Mouse (Mus musculus): ENCODE data around the gene Gas2l3. TPM values are rescaled to one million over a fixed set of nuclear protein-coding genes. Genes with fewer than 3 reads are reported as not detected.

Gas2l3 gene
- total RNA-seq, 1 experiment, result 25.5 TPM

DNA sequence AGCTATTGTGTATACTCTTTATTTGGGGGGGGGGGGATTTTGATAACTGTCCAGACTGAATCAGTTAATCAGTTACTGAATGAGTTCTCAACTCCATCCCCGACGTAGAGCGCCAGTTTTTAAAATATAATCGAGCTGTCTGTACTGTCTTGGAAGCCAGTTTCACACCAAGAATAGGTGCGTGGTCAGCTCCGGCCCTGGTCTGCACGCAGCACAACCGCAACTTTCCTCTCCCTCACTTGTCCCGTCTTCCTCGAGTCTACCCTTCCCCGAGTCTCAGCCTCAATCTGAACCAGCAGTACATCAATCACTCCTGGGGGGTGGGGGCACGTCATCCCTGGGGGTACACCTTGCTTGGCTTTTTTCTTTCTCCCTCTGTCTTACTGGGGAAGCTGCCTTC, 8.4 kb downstream of the Gas2l3 start:
- in situ Hi-C loops (cut with MboI; ENCODE audit: low sequenced_read_pairs in 2 of 2, unreplicated experiment in 2 of 2), result no loop called here
- H3K9ac ChIP-seq (ENCODE audit: insufficient read depth, low read depth, low read length, poor library complexity, severe bottlenecking), result no peak overlapping the region
- TF ChIP-seq CHD2 (IDR thresholded peaks at IDR 0.05; ENCODE audit: low read depth, low read length) (no peak), HCFC1 (IDR thresholded peaks at IDR 0.05; ENCODE audit: borderline replicate concordance, insufficient read depth, low read length) (no peak), ZC3H11A (IDR thresholded peaks at IDR 0.05; ENCODE audit: borderline replicate concordance, low read depth, low read length) (no peak), MAFK (IDR thresholded peaks at IDR 0.05; ENCODE audit: insufficient read depth, low read depth, low read length) (no peak), ZNF384 (IDR thresholded peaks at IDR 0.05; ENCODE audit: low read depth, low read length) (no peak)
- H3K4me1 ChIP-seq (ENCODE audit: control insufficient read depth in 2 of 2, insufficient read depth in 2 of 2, low read length in 2 of 2, poor library complexity in 1 of 2), result peaks cover 0 to 17% of the 10 kb centered on the region in 2 experiments; a peak in 3 of 4 replicates
- peaks cover 11% of the 10 kb centered on the region; the same call in 1 of the 2 replicates for H3K36me3 ChIP-seq (ENCODE audit: control insufficient read depth, insufficient read depth, low read length, poor library complexity, severe bottlenecking)
- H3K9me3 ChIP-seq (ENCODE audit: control insufficient read depth, insufficient read depth, low read depth, low read length), result no peaks in the 10 kb centered on the region
- no peak overlapping the region for H3K27ac ChIP-seq (ENCODE audit: insufficient read depth, low read depth, low read length, poor library complexity, severe bottlenecking)
- H3K4me3 ChIP-seq (ENCODE audit: insufficient read depth in 1 of 2, low read depth in 1 of 2, low read length in 2 of 2, poor library complexity in 1 of 2, severe bottlenecking in 1 of 2), result no peak overlapping the region
- no peak for DNase-seq (ENCODE audit: low read depth, low spot score)

- in situ Hi-C loops (cut with MboI; ENCODE audit: low sequenced_read_pairs in 2 of 2, unreplicated experiment in 2 of 2), result no loop called here
- no peak overlapping the region for H3K27ac ChIP-seq (ENCODE audit: insufficient read depth, low read depth, low read length, poor library complexity, severe bottlenecking)
- H3K4me3 ChIP-seq (ENCODE audit: insufficient read depth in 1 of 2, low read depth in 1 of 2, low read length in 2 of 2, poor library complexity in 1 of 2, severe bottlenecking in 1 of 2), result no peak overlapping the region
- peaks cover 0 to 17% of the 10 kb centered on the region in 2 experiments; a peak in 3 of 4 replicates for H3K4me1 ChIP-seq (ENCODE audit: control insufficient read depth in 2 of 2, insufficient read depth in 2 of 2, low read length in 2 of 2, poor library complexity in 1 of 2)
- no peaks in the 10 kb centered on the region for H3K9me3 ChIP-seq (ENCODE audit: control insufficient read depth, insufficient read depth, low read depth, low read length)
- H3K9ac ChIP-seq (ENCODE audit: insufficient read depth, low read depth, low read length, poor library complexity, severe bottlenecking), result peak overlapping the region; percentile 36; the same call in 1 of the 2 replicates
- peaks cover 12% of the 10 kb centered on the region; the same call in 1 of the 2 replicates for H3K36me3 ChIP-seq (ENCODE audit: control insufficient read depth, insufficient read depth, low read length, poor library complexity, severe bottlenecking)
- TF ChIP-seq HCFC1 (IDR thresholded peaks at IDR 0.05; ENCODE audit: borderline replicate concordance, insufficient read depth, low read length), result no peak
- peak; percentile 92 for TF ChIP-seq ZNF384 (IDR thresholded peaks at IDR 0.05; ENCODE audit: low read depth, low read length)
- TF ChIP-seq ZC3H11A (IDR thresholded peaks at IDR 0.05; ENCODE audit: borderline replicate concordance, low read depth, low read length), result no peak
- TF ChIP-seq CHD2 (IDR thresholded peaks at IDR 0.05; ENCODE audit: low read depth, low read length), result no peak
- TF ChIP-seq MAFK (IDR thresholded peaks at IDR 0.05; ENCODE audit: insufficient read depth, low read depth, low read length), result no peak
- no peak for DNase-seq (ENCODE audit: low read depth, low spot score)
Observed at GRCm38 (mm10) chr10:89434509-89435210, 9.1 kb downstream of the Gas2l3 start.

DNA sequence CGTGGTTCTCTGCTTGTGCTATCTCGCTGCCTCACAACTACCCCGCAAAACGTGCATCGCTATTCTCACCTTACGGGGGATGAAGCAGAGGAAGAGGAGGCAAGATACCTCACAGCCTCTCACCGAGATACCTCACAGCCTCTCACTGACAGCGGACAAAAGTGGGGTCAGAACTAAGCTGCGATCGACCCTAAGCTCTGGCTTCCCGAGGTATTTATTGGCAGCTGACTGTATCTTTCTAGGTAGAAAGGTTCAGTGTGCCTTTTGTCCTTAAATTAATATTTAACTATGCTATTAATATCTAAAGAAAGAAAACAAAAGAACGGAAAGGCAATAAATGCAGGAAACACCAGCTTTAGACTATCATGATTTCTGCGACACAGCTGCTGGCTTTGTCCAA, 11.0 kb downstream of the Gas2l3 start:
- peaks cover 0 to 14% of the 10 kb centered on the region in 2 experiments; a peak in 3 of 4 replicates for H3K4me1 ChIP-seq (ENCODE audit: control insufficient read depth in 2 of 2, insufficient read depth in 2 of 2, low read length in 2 of 2, poor library complexity in 1 of 2)
- in situ Hi-C loops (cut with MboI; ENCODE audit: low sequenced_read_pairs in 2 of 2, unreplicated experiment in 2 of 2), result no loop called here
- TF ChIP-seq CHD2 (IDR thresholded peaks at IDR 0.05; ENCODE audit: low read depth, low read length), result no peak
- TF ChIP-seq MAFK (IDR thresholded peaks at IDR 0.05; ENCODE audit: insufficient read depth, low read depth, low read length), result no peak
- no peak overlapping the region for H3K4me3 ChIP-seq (ENCODE audit: insufficient read depth in 1 of 2, low read depth in 1 of 2, low read length in 2 of 2, poor library complexity in 1 of 2, severe bottlenecking in 1 of 2)
- no peaks in the 10 kb centered on the region for H3K9me3 ChIP-seq (ENCODE audit: control insufficient read depth, insufficient read depth, low read depth, low read length)
- H3K27ac ChIP-seq (ENCODE audit: insufficient read depth, low read depth, low read length, poor library complexity, severe bottlenecking), result no peak overlapping the region
- H3K36me3 ChIP-seq (ENCODE audit: control insufficient read depth, insufficient read depth, low read length, poor library complexity, severe bottlenecking), result peaks cover 22% of the 10 kb centered on the region
- no peak for DNase-seq (ENCODE audit: low read depth, low spot score)
- H3K9ac ChIP-seq (ENCODE audit: insufficient read depth, low read depth, low read length, poor library complexity, severe bottlenecking), result no peak overlapping the region

GRCm38 (mm10) chr10:89430751-89431150, 13.0 kb downstream of the Gas2l3 start:
- TF ChIP-seq CHD2 (IDR thresholded peaks at IDR 0.05; ENCODE audit: low read depth, low read length) (no peak), ZC3H11A (IDR thresholded peaks at IDR 0.05; ENCODE audit: borderline replicate concordance, low read depth, low read length) (no peak), ZNF384 (IDR thresholded peaks at IDR 0.05; ENCODE audit: low read depth, low read length) (no peak), MAFK (IDR thresholded peaks at IDR 0.05; ENCODE audit: insufficient read depth, low read depth, low read length) (no peak), HCFC1 (IDR thresholded peaks at IDR 0.05; ENCODE audit: borderline replicate concordance, insufficient read depth, low read length) (no peak)

More at GRCm38 (mm10) chr10:89430751-89431150, 13.0 kb downstream of the Gas2l3 start:
- no peak overlapping the region for H3K4me3 ChIP-seq (ENCODE audit: insufficient read depth in 1 of 2, low read depth in 1 of 2, low read length in 2 of 2, poor library complexity in 1 of 2, severe bottlenecking in 1 of 2)
- peaks cover 0 to 14% of the 10 kb centered on the region in 2 experiments; a peak in 3 of 4 replicates for H3K4me1 ChIP-seq (ENCODE audit: control insufficient read depth in 2 of 2, insufficient read depth in 2 of 2, low read length in 2 of 2, poor library complexity in 1 of 2)
- no peak overlapping the region for H3K27ac ChIP-seq (ENCODE audit: insufficient read depth, low read depth, low read length, poor library complexity, severe bottlenecking)
- peaks cover 19% of the 10 kb centered on the region for H3K36me3 ChIP-seq (ENCODE audit: control insufficient read depth, insufficient read depth, low read length, poor library complexity, severe bottlenecking)
- no peak for DNase-seq (ENCODE audit: low read depth, low spot score)
- in situ Hi-C loops (cut with MboI; ENCODE audit: low sequenced_read_pairs in 2 of 2, unreplicated experiment in 2 of 2), result no loop called here
- H3K9me3 ChIP-seq (ENCODE audit: control insufficient read depth, insufficient read depth, low read depth, low read length), result no peaks in the 10 kb centered on the region
- H3K9ac ChIP-seq (ENCODE audit: insufficient read depth, low read depth, low read length, poor library complexity, severe bottlenecking), result no peak overlapping the region

Measured in ES-E14 (cell line).